Mouse (Mus musculus) skeletal muscle tissue, adult 2 months (tissue): ENCODE results near the gene Drd3.
A peak's percentile ranks its signal among the peaks of the same experiment; 100 is the strongest.

Experiments used
- DNase-seq: peaks from one replicate; pipeline ENCODE4 v3.0.0-alpha.2; 2012; ENCODE audit warnings: low read depth, low spot score

The Drd3 gene

DNA sequence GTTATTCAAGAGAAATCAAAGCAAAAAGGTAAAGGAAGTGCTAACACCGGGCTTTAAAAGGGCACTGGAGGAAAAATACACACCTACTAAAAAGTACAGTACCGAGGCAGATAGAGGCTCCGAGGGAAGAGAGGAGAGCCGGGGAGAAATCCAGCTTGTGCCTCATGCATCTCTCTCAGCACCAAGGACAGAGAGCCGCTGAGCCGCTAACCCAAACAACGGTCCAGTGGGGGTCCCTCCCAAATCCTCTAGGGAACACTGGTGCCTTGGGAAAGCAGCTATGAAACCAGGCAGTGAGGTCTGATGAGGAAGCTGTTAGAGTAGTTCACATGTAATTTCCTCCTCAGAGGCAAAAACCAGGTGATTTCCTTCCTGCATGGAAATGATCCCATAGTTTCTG lies at the start of gene Drd3:
Gene Drd3, plus strand, starts transcription at position 276 of the 400 bp plus-strand sequence.
- no peak for DNase-seq

- DNase-seq = no peak
Measured at GRCm38 (mm10) chr16:43708335-43709061, 45.3 kb upstream of the Drd3 start.

GRCm38 (mm10) chr16:43709062-43709413 lies 44.8 kb upstream of the Drd3 start:
- no peak for DNase-seq

DNA sequence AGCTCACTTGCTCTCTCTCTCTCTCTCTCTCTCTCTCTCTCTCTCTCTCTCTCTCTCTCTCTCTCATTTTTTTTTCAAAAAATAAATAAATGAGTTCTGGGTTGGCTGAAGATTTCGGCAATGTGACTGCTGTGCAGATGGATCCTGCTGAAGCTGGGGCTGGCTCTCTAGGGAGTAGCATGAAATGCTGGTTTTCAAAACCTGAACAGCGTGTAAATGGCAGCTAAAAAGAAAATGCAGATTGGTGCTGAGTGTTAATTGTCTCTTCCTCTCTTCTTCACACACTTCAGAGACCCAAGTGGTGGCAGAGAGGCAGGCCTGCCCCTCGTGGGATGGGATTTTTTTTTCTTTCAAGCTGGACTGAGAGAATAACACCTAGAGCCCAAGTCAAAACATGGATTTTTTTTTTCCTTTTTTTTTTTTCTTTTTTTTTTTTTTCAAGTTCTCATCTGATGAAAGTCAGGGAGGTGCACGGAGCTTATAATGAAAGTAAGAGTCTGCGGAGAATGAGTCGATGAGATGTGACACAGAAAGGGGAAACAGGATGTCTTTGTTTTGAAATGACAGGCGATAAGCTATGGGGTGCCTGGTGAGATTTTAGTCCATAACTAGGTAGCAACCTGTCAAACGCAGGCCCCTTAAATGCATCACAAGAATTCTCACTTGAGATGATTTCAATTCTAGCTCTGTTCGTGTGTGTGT lies 44.2 kb upstream of the Drd3 start:
- DNase-seq = no peak

DNA sequence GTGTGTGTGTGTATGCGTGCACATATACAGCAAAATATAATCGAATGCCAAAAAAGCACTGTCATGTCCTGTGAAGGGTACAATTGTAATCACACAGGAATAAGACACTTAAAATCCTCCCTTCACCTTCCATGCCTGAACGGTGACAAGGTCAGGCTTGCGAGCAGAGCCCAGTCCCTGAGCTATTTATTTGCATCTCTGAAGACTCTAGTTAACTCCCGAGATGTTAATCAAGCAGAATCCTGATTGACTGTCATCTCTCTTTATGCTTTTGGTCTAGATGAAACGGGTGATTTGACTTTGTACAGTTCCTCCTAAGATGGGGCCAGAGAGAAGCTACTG lies 43.7 kb upstream of the Drd3 start:
- DNase-seq = no peak

GRCm38 (mm10) chr16:43710651-43711050 lies 43.2 kb upstream of the Drd3 start:
- peak; percentile 56 for DNase-seq

GRCm38 (mm10) chr16:43711361-43711760 lies 42.5 kb upstream of the Drd3 start:
- DNase-seq = no peak

- no peak for DNase-seq
Measured at GRCm38 (mm10) chr16:43724444-43724843, 29.4 kb upstream of the Drd3 start.

DNA sequence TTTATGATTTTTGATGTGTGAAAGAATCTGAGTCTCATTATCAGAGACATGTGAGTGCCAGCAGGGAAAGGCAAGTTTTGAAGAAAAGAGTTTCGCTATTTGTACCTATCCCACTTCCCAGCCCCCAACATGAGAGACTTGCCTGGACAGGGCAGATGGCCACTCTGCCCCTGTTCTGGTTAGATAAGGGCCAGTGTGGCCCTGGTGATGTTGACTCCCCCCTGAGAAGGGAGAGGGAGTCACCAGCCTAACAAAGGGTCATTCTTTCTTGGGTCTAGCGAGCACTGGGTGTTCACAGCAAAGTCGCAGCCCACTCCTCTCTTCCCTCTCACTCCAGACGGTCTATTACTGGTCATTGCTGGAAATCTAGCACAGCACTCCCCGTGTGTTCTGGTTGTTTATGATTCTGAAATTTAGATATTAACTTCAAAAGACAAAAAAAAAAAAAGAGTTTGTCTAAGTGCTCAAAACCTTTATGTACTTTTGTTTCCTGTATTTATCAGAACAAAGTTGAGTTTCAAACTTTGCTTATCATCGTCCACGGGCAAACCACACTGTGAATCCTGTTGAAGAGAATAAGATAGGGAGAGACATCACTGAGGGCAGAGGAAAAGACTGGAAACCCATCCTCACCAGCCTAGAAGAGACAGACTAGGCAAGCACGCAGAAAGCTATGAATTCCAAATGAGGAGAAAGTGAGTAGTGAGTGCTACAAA lies 24.2 kb upstream of the Drd3 start:
- DNase-seq = no peak

DNA sequence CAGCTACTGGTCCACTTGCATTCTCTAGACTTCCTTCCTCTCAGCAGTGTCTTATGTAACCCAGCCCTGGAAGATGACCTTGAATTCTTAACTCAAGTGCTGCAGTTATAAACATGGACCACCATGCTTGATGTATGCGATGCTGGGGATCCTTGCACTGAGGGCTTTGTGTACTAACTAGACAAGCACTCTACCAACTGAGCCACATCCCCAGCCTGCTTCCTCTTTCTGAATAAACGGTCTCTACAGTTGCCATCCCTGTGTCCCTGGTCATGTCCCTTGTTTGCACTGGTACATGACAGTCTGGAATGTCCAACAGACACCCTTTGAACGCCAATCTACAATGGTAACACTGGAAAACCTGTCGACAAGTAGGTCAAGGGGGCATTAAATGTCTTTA lies 23.5 kb upstream of the Drd3 start:
- no peak for DNase-seq

DNA sequence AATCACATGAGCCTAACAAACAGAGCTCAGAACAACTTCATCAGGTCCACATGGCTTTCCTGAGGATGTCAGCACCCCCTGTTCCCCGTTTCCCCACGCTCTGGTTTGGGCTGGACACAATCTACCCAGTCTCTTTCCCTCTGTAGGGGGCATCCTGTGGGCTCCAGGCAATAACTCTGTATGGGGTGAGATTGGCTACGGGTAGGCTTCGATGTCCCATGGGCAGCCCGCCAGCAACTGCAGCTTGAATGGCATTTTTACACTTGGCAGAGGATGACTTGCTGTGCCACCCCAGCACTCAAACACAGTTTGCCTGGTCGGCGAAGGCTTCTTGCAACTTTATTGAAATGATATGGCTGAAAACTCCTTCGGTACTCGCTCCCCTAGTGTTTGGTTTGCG lies 21.3 kb upstream of the Drd3 start:
- DNase-seq = no peak

GRCm38 (mm10) chr16:43732900-43733299 lies 20.9 kb upstream of the Drd3 start:
- no peak for DNase-seq

- no peak for DNase-seq
Measured at GRCm38 (mm10) chr16:43737933-43738332, 15.9 kb upstream of the Drd3 start.

GRCm38 (mm10) chr16:43740936-43741335 lies 12.9 kb upstream of the Drd3 start:
- no peak for DNase-seq

DNA sequence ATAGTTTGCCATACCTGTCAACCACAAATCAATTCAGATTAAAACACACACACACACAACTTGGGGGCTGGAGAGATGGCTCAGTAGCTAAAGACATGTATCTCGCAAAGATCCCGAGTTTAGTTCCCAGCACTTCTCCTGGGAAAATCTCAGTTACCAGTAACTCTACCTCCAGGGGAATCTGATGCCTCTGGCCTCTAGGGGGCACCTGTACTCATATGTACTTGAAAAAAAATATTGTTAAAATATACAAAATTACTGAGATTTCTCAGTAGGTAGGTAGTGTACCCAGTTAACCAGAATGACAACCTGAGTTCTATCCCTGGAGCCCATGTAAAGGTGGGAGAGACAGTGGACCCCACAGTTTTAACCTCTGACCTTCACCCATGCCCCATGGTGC lies 5.4 kb upstream of the Drd3 start:
- no peak for DNase-seq

GRCm38 (mm10) chr16:43752900-43753299 lies 926 bp upstream of the Drd3 start:
- no peak for DNase-seq

DNA sequence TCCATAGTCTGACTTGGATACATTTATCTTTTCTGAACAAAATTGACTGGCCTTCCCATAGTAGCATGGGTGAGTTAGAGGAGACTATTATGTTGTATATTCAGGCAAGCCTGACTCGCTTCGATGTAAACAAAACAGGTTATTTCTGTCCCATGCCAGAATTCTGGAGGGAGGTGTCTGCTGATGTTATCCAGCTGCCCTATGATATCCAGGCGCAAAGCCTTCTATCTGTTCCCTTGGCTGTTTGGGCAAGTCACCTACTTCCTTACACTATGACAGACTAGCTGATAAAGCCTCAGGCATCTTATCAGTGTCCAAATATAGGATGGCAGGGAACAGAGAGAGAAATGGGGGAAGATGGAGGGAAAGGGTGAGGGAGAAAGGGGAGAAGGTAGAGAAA lies 18.5 kb downstream of the Drd3 start:
- DNase-seq = no peak

GRCm38 (mm10) chr16:43772766-43773165 lies 18.9 kb downstream of the Drd3 start:
- DNase-seq = no peak

DNA sequence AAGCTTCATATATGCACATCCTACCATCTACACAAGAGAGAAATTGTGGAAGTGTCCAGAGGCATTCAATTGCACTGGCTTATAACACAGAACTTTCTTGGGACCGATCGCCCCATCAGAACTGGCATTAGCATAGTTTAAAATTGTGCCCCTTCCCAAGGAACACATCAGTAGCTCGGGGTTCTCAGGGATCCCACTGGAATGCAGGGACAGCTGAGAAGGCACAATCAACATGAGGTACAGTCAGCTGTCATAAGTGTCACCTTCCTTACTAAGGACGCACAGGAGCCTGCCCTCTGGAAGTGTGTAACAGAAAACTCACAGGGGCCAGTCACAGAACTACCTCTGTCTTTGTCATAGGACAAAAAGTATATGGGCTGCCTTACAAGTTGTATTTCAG lies 19.7 kb downstream of the Drd3 start:
- DNase-seq = no peak

GRCm38 (mm10) chr16:43776886-43777285 lies 23.1 kb downstream of the Drd3 start:
- DNase-seq = no peak

GRCm38 (mm10) chr16:43799541-43799940 lies 45.7 kb downstream of the Drd3 start:
- no peak for DNase-seq

GRCm38 (mm10) chr16:43800119-43800721 lies 46.4 kb downstream of the Drd3 start:
- DNase-seq = no peak
